Mouse (Mus musculus) lung, postnatal 36 days (tissue): ENCODE measurements around the gene Grb10.

ENCODE experiments used
- DNase-seq: peaks from one replicate; pipeline ENCODE4 v3.0.0; 2022; ENCODE audit warnings: mixed read lengths

Grb10 gene

DNA sequence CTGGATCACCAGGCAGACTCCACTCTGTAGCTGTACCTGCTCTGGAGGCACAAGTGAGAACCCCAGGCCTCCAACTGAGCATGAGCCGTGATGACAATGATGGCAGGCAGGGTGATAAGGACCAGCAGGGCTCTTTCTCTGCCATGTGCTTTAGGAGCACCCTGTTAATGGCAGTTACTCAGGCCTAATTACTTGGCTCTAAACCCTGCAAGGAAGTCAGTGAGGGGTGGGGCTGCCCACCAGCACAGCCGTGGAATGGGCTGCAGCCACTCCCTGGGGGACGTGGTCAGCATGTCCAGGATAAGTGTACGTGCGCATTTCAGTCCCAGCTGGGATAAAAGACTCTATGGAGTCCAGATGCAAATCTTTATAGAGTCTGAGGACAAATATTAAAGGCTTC lies 5.7 kb downstream of the Grb10 start:
- no peak for DNase-seq

DNA sequence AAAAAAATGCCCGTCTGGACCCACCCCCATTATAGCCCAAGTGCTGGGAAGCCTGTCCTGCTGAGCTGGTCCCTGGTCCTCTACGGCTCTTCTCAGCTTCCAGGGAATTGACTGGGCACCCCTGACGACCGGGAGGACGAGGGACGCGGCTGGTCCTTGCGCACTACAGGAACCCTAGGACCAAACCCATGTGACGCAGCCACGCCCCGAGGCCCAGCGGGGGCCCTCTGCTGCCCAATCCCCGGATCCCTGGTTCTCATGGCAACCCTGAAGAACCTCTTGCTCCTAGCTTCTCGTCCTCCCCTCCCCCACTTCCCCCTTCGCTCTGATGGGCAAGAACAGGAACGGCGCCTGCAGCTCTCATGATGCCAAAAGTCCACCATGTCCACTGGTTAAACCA lies 11.8 kb downstream of the Grb10 start:
- DNase-seq = no peak

DNA sequence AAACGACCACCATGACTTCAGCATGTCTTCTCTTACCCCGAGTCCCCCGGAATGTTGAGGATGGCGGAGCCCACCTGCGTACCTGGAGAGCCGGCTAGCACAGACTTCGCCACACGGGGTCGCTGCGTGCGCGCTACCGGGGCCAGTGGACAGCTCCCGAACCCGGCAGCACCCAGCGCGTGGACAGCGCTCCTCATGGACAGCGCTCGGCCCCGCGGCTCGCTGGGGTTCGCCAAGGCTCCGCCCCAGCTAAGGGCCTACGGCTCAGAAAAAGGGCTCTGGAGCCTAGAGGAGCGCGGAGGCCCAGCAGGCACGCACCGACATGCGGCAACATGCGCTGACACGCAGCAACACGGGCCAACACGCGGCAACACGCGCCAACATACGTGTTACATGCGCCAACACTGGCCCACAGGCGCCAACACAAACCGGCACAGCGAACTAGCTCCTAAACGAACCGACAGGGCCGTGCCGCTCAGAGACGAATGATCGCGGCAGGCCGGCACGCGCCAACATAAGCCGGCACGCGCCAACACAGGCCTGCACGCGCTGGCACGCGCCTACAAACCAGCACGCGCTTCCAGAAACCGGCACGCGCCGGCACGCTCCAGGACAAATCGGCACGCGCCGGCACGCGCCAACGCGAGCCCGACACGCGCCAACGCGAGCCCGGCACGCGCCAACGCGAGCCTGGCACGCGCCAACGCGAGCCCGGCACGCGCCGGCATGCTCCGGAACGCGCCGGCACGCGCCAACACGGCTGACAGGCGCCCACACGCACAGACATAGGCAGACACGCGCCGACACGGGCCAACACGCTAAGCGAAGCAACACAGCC lies 12.5 kb downstream of the Grb10 start:
- DNase-seq = peak; percentile 70

DNA sequence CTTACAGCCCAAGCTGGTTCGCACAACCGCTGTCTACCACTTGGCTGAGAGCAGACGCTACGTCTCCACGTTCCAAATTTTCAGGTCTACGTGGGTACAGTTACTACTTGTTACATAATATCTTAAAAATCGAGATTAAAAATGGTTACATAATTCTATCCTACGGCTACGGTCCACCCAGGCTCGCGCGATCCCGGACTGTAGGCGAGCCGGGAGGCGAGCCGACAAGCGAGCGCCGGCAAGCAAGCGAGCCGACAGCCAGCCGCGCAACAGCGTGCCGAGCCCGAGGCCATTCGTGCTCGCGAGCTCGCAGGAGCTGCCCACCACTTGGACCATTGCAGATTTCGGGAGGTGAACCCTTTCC lies 13.1 kb downstream of the Grb10 start:
- no peak for DNase-seq

DNA sequence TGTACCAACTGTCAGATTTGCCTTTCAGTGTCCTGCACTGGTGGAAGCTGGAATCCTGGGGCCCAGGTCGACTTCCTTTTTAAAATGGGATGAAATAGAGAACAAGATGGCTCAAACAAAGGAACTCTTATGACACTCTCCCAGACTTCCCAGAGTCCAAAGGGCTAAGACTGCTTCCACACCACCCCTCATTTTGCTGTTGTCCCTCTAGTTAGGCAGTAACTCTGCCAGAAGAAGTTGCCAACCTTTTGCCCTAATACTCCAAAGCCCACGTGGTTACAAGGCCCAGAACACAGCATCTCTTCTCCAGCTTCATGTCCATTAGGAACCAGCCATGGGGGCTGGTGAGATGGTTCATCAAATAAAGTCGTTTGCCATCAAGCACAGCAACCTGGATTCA lies 15.4 kb downstream of the Grb10 start:
- DNase-seq = no peak

DNA sequence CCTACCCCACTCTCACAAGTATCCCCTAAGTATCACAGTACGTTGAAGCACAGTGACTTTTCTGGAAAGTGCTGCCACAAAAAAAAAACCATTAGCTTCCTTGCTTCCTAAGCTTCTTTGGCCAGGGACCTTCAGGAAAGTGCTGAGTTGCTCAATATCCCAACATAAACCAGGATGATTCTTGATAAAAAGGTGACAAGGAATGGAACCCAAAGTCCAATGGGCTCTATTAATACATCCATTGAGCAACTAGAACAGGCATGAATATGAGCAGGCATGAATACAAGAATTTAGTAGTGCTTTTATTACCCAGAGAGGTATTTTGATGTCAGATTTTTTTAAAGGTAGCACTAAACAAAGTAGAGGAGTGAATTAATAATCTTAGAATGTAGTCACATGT lies 18.8 kb downstream of the Grb10 start:
- no peak for DNase-seq

DNA sequence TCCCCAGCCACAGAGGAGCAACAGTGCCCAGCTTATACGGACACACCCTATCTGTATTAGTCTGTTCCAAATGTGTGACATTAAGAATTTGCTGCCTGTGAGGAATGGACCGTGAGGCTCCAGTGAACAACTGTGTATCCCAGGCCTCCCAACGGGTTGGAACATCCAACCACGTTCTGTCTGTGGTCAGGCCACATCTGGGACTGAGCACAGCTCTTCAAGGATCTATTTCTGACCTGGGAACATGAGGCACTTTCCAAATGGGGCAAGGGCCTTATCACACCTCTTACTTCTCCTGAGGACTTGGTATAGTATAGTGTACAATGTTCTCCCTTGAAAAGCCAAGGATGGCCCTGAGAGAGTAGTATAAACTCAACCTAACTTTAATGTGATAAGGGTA lies 19.9 kb downstream of the Grb10 start:
- no peak for DNase-seq

DNA sequence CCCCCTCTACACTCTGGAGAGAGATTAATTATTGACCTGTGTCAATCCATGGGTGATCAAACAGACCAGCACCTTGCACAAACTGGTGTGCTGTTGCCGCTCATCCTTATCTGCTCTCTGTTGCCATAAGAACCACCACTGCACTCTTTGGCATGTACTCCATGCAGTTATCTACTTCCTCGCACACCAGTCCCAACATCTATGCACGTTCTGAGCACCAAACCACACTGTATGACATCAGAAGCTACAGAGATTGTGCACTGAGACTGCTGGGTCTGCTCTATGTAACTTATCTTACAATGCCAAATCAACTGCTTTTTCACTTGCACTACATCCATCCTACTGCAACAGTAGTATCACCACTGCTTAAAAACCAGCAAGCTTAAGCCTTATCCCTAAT lies 28.4 kb downstream of the Grb10 start:
- no peak for DNase-seq

DNA sequence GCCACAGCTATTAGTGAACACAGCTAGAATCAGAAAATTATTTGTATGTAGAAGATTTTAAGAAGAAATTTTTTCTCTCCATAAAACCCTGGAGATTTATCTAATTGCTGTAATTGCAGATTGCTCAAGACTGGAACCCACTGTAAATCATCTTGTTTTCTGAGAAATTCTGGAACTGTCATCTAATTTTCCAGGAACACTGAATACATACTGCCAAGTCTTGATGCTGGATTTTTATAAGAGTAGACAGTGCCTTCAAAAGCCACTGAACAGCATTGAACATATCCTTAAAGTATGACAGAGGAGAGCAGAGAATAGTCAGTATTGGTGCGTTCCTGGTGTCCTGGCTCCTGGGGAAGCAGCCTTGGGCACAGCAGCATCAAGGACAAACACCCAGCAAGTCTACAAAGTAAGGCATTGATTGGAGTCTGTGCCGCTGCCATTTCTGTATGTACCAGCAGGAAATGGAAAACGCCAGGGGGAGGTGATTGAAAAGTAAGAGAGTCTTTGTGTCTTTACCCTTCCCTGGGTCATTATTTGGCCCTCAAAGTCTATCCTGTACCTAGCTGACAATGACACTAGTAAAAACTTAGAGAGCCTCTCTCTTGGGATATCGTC lies 38.1 kb downstream of the Grb10 start:
- DNase-seq = no peak

DNA sequence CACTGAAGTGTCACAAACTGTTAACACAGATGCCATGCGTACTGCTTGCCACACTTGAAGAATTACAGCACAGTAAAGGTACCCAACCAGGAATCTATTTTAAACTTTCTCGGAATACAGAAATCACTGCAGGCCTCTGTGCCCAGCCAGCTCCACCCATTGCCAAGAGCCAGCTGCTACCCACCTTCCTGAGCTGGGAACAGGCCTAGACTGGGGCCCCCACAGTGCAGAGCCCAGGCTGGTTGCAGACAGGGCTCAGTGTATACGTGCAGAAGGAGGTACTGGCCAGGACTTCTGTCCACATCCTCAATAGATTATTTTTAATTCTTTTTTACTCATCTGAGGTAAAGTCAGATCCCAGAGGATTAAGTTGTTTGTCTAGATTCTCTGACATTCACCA lies 39.6 kb downstream of the Grb10 start:
- DNase-seq = no peak

DNA sequence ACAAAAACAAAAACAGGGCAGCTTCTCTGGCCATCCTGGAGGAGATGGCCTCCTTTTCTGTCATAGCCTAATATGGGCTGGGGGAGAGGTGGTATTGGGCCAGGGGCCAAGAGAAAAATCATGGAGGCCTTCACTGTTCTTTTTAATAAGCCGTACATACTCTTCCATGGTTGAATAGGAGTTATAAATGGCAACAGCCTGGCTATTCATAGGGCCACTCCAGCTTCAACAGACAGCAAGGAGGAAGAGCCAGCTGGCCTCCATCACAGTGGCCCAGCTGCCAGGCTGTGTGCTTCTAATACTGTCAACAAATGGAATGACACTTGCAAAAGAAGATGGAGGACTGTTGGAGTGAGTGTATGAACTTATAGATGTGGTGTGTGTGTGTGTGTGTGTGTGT lies 41.4 kb downstream of the Grb10 start:
- DNase-seq = peak; percentile 8

DNA sequence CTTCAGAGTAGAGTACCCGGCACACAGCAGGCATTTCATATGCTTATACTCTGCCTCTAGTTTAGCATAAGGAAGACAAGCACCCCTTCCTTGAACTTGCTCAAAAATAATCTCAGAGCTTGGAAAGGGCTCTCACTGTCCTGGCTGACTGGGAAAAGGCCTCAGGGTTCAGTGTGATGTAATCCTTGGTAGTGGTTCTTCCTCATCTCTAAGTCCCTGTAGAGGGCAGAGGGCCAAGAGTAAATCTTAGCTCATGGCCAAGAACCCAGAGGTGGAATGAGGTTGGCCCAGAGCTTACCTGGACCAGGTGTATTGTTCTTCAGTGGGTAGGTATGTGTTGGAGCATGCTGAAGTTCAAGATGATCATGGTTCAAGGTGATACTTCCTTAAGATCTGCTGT lies 43.1 kb downstream of the Grb10 start:
- DNase-seq = no peak

DNA sequence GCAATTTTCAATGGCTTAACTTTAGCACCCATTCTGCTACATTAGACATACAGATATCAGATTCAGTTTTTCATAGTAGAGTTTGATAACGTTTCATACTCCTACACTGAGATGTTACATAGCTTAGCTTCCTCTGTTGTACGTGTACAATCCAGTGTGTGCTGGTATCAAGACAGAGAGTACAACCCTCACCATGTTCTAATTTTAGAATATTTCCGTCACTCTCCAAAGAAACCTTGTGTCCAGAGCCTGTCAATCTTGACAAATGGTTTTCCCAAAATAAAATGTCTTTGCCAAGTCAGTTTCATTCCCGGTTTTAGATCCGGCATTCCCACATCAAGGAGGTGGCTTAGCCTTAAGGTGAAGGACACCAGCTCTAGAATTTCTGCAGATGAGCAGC lies 44.7 kb downstream of the Grb10 start:
- DNase-seq = no peak

DNA sequence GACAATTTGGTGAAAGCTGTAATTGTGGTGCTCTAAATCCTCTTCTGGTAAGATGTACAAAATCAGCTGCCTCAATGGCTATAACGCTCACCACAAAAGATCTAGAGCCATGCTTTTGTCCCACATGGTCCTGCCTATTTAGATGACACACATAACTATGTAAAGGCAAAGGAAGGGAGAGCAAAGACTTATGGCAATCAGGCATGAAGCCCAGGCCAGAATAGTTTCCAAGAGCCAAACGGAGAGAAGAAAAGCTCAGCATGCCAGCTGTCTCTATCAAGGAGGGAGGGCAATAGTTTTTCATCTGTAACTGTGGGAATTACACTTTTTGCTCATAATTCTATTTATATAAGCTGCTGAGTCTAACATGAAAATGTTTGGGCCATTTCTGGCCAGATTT lies 45.3 kb downstream of the Grb10 start:
- DNase-seq = no peak

DNA sequence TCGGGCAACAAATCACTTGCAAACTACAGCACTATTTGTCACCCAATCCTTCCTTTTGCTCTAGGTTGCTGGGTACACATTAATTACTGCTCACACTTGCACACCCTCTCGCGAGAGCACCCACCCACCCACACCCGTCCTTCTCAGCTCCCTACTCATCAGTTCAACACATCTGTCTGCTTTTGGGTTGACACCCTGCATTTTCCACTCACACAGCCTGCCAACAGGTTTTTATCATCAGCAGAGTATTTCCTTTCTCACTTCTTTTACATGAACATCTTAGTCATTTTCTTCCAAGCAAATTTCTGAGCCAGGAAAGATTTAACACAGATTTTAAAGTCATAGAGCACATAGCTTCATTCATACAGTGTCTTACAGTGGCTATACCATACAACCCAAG lies 48.6 kb downstream of the Grb10 start:
- no peak for DNase-seq

DNA sequence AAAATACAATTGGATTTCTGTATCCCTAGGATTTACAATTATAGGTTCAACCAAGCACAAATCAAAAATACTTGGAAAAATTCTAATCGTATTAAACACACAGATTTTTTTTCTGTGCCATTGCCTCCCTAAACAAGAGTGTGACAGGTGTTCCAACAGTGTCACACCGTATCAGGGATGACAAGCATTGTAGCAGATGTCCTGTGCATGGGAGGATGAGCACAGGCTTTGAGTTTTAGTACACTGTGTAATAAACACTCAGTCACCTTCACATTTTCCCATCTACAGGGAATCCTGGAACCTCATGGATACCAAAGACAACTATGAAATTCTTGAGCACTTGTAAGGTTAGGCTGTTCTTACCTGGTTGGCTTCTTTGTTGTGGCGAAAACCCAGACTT lies 51.2 kb downstream of the Grb10 start:
- no peak for DNase-seq

DNA sequence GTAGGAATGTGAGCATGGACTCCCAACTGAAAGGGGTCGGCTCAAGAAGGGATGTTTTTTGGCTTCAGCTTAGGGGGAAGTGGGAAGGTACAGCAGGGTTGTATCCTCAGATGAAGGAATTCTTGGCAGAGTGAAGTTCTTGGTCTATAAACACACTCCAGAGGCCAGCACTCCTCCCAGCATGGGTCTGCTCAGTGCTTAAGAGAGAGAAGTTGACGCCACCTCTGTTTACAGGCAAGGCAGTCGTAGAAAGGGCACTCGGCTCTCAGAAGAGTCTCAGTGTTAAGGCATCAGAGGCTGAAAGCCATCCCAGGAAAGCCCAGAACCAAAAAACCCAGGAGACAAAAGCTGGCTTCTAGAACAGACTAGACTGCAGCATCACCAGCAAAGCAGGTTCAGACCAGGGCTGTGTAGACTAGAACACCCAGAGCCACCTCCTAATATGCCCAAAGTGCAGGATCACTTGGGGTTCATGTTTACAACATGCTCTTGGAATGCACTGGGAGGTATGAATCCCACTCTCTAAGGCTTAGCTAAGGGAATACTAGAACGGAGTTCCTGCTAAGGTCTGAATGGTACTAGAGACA lies 59.8 kb downstream of the Grb10 start:
- DNase-seq = no peak

DNA sequence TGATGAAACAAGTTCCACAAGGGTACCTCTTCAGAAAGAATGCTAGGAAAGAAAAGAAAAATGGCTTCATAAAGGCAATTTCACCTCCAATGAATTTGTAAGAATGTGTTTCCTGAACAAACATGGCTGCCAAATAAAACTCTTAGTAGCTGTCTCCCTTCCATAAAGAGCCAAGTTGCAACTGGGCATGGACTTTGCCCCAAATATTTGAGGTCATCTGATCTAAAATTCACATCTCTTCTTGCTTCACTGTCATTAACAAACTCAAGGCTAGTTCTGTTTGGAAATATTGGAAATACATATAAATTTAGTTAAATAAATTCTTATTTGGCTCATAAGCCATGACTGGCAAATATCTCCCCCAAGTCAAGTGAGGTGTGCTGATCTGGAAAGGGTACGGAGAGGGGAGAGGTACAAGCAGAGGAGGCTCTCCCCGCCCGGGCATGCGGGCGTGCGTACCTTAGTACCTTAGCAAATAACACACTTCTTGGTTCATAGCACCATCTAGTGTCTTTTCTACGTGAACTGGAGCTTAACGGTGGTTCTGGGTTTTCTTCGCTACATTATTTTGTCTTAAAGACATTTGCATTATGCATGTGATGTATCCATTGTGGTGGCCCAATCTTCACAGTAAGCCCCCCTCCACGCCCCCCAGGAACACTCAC lies 63.8 kb downstream of the Grb10 start:
- DNase-seq = peak; percentile 43

DNA sequence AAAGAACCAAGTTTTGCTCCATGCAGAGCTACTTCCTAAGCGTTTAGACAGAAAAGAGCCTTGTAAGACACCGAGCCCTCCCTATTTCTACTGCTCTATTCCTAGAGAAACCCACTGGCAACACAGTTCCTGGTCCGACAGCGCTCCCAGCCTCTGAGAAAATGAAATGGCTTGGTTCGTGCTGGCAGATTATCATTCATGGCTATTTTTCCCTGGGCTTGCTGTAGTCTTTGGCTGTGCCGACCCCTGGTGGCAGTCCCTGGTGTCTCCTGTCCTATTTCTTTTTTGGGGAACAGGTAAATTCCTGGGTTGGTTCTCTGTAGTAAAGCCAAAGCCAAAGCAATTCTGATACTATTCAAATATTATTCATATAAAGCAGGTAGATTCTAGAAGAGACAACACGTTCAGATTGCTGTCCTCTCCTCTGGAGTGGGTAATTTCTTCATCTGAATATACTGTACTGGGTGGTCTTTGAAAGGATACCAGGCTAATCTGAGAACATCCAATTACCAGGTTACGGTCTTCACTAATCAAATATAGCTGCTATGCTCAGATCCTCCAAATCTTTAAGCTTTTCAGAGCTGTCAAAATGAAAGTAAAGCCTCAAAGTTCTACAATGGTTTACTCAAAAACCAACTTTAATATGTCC lies 65.0 kb downstream of the Grb10 start:
- DNase-seq = peak; percentile 82

DNA sequence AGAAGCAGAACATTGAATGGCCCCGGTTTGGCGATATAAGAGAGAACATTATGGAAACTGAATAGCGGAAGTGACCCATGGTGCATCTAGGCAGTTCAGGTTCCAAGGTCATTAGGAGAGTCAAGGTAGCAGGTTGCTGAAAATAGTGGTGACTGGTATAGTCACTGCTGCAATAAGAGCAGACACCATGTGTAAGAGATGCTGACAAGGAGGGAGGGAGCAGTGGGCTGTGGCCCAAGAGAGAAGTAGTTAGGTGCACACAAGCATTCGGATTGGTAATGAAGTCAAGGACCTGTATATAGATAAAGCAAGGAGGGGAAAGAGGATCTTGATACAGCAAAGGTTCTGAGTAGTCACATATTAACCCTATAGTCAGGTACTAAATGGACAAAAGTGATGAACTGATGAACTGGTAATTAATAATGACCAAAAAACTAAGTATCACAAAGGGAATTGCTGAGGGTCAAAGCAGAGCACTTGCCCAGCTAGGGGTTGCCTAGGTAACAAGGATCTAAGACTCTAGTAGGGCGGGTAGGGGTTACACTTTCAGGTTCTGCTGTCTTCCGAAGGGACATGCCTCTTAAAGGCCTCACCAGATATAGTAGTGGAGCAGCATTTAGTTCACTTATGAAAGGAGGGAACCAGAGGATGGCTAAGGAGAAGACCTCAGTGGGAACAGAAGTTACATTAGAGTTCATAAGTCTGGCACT lies 65.9 kb downstream of the Grb10 start:
- no peak for DNase-seq

DNA sequence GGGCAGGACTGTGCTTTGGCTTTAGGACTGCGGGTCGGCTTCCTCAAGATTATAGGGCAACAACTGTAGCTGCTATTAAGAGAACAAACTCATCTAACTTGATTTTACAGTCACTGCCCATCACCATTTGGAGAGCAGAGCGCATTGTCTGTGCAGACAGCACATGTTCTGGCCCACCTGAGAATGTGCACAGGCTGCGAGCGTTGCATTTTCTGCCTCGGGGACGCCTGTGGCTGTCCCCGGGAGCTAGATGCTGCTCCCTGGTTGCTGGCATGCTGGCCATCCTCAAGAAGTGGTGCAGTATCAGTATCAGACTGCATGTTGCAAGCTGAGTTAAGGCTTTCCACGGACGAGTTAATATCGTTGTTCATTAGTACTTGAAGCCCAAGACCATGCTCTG lies 68.2 kb downstream of the Grb10 start:
- no peak for DNase-seq

DNA sequence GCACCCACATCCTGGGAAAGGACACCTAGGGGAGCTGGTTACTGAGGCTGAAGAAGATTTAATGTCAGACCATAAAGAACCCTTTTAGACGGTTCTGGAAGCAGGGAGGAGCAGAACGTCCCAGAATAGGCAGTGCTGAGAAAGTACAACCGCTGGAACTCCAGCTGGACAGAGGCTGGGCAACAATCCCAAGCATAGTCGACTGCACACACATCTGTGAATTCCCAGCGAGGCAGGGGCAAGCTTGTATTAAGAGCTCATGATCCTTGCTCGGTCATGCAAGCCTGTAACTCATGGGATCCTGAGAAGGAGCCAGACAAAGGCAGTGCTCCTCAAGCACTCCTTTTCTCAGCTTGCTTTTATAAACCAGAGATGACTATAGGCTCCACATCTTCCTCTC lies 69.7 kb downstream of the Grb10 start:
- peak; percentile 39 for DNase-seq

DNA sequence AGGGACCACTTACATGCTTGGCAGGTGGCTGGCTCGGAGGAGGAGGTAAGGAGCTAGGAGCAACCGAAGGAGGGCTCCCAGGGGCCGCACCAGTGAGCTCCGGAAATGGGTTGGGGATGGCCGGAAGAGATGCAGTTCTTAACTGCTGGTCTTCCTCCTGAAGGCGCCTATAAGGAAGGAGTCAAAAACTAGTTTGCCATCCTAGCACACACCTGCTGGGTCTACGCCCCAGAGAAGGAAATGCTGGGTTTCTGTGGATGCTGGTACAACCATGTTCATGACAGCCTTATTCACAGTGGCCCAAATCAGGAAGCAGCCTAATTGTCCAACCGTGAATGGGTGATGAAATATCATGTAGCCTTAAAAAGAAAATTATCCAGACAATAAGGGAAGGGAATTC lies 71.0 kb downstream of the Grb10 start:
- no peak for DNase-seq
